Mouse (Mus musculus): Measurements from ENCODE around the gene Notch4.

The Notch4 gene

GRCm38 (mm10) chr17:34626773-34627092, 62.7 kb downstream of the Notch4 start:
- no peak for DNase-seq (ENCODE audit: low spot score in 2 of 2)

- peak in 1 of 2 experiments; percentile 87 for DNase-seq (ENCODE audit: low spot score in 2 of 2)
These were observed 63.2 kb downstream of the Notch4 start for GRCm38 (mm10) chr17:34627093-34627942.

GRCm38 (mm10) chr17:34627943-34628643, 64.0 kb downstream of the Notch4 start, which contains the start of gene Ppt2:
TSS of gene Ppt2 (minus strand) at chr17:34628510.
- DNase-seq (ENCODE audit: low spot score in 2 of 2), result no peak

- no peak for DNase-seq (ENCODE audit: low spot score in 2 of 2)
These were observed 64.5 kb downstream of the Notch4 start for GRCm38 (mm10) chr17:34628644-34628967.

- DNase-seq (ENCODE audit: low spot score in 2 of 2), result peak in 1 of 2 experiments; percentile 75
These were observed 65.2 kb downstream of the Notch4 start, which contains the start of gene Prrt1 for GRCm38 (mm10) chr17:34629221-34629751. TSS of gene Prrt1 (plus strand) at chr17:34629533.

GRCm38 (mm10) chr17:34629796-34630603, 65.9 kb downstream of the Notch4 start:
- no peak for DNase-seq (ENCODE audit: low spot score in 2 of 2)

GRCm38 (mm10) chr17:34630761-34631301, 66.8 kb downstream of the Notch4 start:
- DNase-seq (ENCODE audit: low spot score in 2 of 2), result no peak

GRCm38 (mm10) chr17:34631647-34632046, 67.6 kb downstream of the Notch4 start:
- no peak for DNase-seq (ENCODE audit: low spot score in 2 of 2)

GRCm38 (mm10) chr17:34632261-34632691, 68.2 kb downstream of the Notch4 start:
- peak; percentile 89 to 90 for DNase-seq (ENCODE audit: low spot score in 2 of 2)

- DNase-seq (ENCODE audit: low spot score in 2 of 2), result no peak
These were observed 71.6 kb downstream of the Notch4 start for GRCm38 (mm10) chr17:34635671-34636070.

GRCm38 (mm10) chr17:34637459-34637858, 73.4 kb downstream of the Notch4 start:
- no peak for DNase-seq (ENCODE audit: low spot score in 2 of 2)
